Mouse (Mus musculus): ENCODE results near the gene Trpd52l3.
"Not testable (repeated sequence)": the region's sequence is repeated elsewhere in the genome, so short reads cannot be mapped to it uniquely, and the experiment has no call there.

Gene Trpd52l3

GRCm38 (mm10) chr19:30003621-30004020 lies at the start of gene Trpd52l3:
Gene Trpd52l3, plus strand, starts transcription at chr19:30003790.
- DNase-seq (ENCODE audit: low spot score in 2 of 2), result no peak

DNA sequence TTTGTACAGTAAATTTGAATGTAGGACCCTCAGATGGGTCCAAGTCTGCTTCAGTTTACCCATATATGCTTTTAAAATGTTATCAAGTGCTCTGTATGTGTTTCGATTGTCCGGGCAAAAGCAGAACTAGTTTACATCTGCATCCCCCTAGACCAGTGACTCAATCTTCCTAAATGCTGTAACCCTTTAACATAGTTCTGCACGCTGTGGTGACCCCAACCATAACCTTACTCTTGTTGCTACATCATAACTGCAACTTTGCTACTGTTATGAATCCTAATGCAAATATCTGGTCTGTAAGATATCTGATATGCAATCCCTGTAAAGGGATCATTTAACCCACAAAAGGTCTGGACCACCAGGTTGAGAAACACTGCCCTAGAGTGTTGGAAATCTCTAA lies 49.8 kb upstream of the Trpd52l3 start:
- no peak for DNase-seq (ENCODE audit: low spot score in 2 of 2)

DNA sequence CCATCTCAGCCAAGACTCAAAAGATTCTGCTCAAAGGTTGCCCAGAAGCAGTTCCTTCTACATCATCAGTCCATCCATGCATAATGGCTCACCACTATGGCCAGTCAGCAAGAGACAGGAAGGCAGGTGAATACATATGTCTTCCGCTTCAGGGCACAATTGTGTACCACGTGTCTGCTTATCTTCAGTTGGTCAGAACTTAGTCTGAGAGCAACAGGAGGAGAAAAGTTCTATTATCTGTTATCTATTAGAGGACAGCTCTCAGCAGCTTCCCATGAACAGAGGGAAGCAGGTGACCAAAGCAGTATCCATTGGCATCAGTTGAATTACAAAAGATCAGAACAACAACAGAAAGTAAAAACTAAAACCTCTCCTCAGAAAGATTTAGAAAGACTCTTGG lies 48.1 kb upstream of the Trpd52l3 start:
- no peak for DNase-seq (ENCODE audit: low spot score in 2 of 2)

GRCm38 (mm10) chr19:29960906-29961305 lies 42.7 kb upstream of the Trpd52l3 start:
- no peak for DNase-seq (ENCODE audit: low spot score in 2 of 2)

- DNase-seq (ENCODE audit: low spot score in 2 of 2), result no peak
Observed at GRCm38 (mm10) chr19:29961842-29962241, 41.7 kb upstream of the Trpd52l3 start.

DNA sequence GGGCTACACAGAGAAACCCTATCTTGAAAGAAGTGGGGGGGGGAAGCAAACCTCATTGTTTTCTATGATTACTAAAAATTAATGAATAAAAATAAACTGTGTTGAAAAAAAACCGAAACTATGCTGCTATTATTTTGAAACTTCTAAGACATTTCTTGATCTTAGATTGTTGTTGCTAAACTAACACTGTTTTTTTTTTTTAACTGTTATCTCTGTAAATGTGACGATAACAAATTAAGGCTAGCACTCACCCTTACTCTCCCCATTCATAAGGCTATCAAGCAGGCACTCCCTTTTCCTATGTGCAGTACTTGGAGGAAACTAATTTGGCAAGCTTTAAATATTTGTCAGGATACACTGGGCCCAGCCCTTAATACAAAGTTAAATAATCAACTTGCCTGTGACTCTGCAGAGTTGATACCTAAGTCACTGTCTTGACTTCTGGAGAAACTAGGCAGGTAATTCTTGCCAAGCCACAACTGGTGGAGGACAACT lies 39.9 kb upstream of the Trpd52l3 start:
- DNase-seq (ENCODE audit: low spot score in 2 of 2), result no peak

DNA sequence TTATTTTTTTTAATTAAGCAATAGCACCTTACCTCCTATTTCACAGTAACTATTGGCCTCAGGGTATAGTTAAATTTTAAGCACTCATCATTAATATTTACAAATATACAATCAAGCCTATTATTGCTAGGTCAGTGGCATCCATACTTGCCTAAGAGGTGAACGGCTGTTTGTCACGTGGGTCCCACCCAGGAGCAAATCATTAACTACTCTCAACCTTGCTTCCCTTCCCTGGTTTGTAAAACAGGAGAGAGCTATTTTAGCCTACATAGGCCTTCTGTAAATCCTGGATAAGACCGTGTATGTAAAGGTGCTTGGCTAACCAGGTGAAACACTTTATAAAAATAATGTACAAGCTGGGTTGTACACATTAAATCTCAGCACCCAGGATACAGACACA lies 35.6 kb upstream of the Trpd52l3 start:
- no peak for DNase-seq (ENCODE audit: low spot score in 2 of 2)

- no peak for DNase-seq (ENCODE audit: low spot score in 2 of 2)
Observed at GRCm38 (mm10) chr19:29973396-29973795, 30.2 kb upstream of the Trpd52l3 start.

- DNase-seq (ENCODE audit: low spot score in 2 of 2), result no peak
Observed at GRCm38 (mm10) chr19:29978847-29979246, 24.7 kb upstream of the Trpd52l3 start.

- DNase-seq (ENCODE audit: low spot score in 2 of 2), result no peak
Observed at GRCm38 (mm10) chr19:29979452-29980089, 24.0 kb upstream of the Trpd52l3 start.

- no peak for DNase-seq (ENCODE audit: low spot score in 2 of 2)
Observed at GRCm38 (mm10) chr19:29984208-29985005, 19.2 kb upstream of the Trpd52l3 start.

DNA sequence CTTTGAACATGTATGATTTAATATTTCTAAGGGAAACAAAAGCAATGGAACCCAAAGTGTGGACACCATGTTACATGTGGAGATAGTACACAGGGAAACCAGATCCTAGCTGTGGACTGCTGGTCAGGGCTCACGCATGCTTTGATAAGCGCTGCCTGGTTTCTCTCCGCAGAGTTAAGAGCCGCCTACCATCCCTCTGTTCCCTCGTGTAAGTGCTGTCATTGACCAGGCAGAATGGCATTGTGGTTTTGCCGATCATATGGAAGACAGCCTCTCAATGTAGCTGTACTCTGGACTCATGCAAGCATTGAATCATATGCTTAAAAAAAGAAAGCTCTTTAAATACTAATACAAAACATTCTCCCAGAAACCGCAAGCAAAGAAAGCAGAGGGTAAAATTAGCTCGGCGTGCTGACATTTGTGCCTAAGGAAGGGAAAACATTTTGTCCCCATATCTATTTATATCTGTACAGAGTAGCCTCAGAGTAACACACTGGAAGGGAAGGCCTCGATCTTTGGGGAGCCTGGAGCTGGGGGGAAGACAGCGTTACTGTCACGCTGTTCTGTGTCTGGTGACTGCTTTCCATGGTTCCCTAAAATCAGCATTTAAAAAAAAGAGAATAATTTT lies 17.0 kb upstream of the Trpd52l3 start:
- no peak for DNase-seq (ENCODE audit: low spot score in 2 of 2)

- DNase-seq (ENCODE audit: low spot score in 2 of 2), result no peak
Observed at GRCm38 (mm10) chr19:30000406-30001365, 2.9 kb upstream of the Trpd52l3 start.

GRCm38 (mm10) chr19:30001550-30001949 lies 2.0 kb upstream of the Trpd52l3 start:
- DNase-seq (ENCODE audit: low spot score in 2 of 2), result no peak

DNA sequence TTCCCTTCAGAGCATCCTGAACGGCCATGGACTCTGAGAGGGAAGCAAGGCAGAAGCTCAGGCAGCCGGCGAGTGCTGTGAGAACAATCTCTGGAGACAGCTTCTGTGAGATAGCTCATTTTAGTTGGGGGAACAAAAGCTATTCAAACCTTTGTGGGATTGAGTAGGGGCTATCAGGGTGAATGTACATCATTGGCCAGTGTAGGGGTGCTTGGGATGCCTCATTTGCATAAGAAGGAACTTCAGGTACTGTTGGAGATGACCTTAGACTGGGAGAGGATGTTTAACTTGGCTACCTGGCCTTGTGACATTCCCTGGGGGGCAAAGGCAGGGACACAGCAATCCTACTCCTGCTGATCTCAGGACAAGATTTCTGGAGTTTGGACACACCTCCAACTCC lies 2.8 kb downstream of the Trpd52l3 start:
- DNase-seq (ENCODE audit: low spot score in 2 of 2), result no peak

GRCm38 (mm10) chr19:30010520-30011296 lies 7.1 kb downstream of the Trpd52l3 start:
- no peak for DNase-seq (ENCODE audit: low spot score in 2 of 2)

DNA sequence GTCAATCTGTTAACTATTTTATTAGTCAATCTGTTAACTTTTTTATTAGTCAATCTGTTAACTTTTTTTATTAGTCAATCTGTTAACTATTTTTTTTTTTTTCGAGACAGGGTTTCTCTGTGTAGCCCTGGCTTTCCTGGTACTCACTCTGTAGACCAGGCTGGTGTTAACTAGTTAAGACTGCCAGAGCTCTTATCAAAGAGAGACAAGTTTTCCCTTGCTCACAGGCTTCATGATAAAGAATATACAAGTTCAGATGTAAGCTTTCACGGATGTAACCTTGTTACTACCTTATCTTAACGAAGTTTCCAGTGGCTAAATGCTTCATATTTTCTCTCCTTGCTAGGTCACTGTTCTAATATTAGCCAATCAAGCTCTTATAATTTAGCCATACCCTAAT lies 10.7 kb downstream of the Trpd52l3 start:
- no peak for DNase-seq (ENCODE audit: low spot score in 2 of 2)

DNA sequence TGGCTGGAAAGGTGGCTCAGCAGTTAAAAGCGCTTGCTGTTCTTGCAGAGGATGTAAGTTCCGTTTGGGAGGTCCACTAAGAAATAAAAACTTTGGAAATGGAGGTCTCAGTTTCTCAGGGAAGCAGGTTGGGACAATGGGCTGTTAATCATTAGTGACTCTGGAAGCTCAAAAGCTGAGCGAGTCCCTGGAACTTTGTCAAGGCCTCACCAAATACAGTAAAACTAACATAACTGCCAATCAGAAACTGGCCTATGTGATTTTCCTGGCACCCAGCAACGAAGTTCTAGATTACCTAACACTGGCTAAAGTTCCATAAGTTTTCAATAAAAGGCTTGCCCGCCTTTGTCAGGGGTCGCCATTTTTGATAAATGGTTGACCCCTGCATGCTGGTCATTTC lies 12.6 kb downstream of the Trpd52l3 start:
- no peak for DNase-seq (ENCODE audit: low spot score in 2 of 2)

- not testable (repeated sequence) for DNase-seq (ENCODE audit: low spot score in 2 of 2)
Observed at GRCm38 (mm10) chr19:30023419-30023818, 19.8 kb downstream of the Trpd52l3 start.

DNA sequence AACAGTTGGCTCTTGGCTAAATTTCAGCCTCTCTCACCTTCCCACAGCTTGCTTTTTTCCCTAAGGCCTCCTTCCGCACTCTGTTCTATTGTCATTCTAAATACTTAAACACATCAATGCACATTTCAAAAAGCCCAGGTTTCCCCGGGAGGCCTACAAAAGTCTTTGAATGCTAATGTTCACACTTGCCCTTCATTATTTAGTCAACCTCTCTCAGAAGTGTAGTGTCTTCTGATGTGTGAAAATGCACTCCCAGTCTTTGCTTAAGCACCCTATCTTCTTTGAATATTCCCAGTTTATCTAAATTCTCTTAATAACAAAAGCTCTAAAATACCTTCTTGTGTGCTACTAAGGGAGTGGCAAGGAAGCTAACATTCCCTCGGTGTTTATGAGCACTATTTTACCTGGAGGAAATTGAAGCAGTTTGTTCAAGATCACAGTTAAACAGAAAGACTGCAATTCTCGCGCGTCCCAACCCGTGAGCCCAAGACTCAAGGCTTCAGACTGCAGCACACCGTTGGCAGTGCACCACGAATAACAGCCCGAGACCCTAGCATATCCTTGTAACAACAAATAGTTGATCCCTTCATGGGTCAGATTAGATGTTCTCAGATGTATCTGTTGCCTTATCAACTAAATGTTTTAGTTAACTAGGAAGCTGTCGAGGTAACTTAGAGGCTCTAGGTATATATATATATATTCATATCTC lies 25.6 kb downstream of the Trpd52l3 start:
- no peak for DNase-seq (ENCODE audit: low spot score in 2 of 2)

All from right cerebral cortex, postnatal 36 days (tissue).